Comparison of ENCODE assay signal across 18 mouse cellular contexts in the genomic region with DNA sequence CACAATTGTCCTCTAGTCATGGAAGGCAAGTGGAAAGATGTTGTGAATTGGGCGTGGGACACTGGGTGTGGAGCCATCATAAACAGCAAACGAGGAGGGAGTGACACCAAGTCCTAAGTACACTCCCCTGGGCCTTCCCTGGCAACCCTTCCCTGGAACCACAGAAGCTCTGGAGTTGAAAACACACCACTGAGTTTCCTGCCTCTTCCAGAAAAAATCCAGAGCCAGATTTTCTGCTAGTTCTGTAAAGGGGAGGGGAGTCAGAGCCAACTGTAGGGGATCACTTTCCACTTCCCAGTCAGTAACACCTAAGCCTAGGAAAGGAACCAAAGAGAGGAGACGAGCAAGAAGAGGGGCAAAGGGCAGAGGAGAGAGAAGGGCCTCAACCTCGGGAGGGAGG. TPM values are rescaled to one million over a fixed set of nuclear protein-coding genes. Genes with fewer than 3 reads are reported as not detected.
DNase-seq lines count a peak whose midpoint lies in the region; ATAC-seq and TF ChIP-seq lines count a peak whose summit lies in the region.
"Had no signal": no experiment of that assay in that cellular context is flagged by ENCODE, and none has a peak within 500 bp of the region (broad histone marks: within the 10 kb centered on the region; RNA-seq: fewer than 3 reads in every experiment).

No protein-coding gene starts in this region.

- no peak for ATAC-seq in embryonic facial prominence, embryonic 11.5 days (replicated peaks; ENCODE audit: insufficient number of reproducible peaks, low FRiP score, low TSS enrichment, low read depth)
- no peak for ATAC-seq in activated CD4-positive, CD25-positive, alpha-beta regulatory T cell, adult 4 months
- ATAC-seq: inflammation-experienced regulatory T-cells, adult 6 months; midbrain, embryonic 16.5 days; Patski had no signal

- intact Hi-C loops in heart, postnatal 14 days (cut with DNase I) = loop anchor here (5.0 kb wide), 1 partner anchor 105 kb away; no protein-coding TSS in a partner anchor

- no peaks in the 10 kb centered on the region for H3K36me3 ChIP-seq in embryonic facial prominence, embryonic 11.5 days (replicated peaks; ENCODE audit: control insufficient read depth, insufficient read depth, low read depth, low read length)
- no peaks in the 10 kb centered on the region for H3K36me3 ChIP-seq in embryonic facial prominence, embryonic 10.5 days (replicated peaks)
- H3K36me3 ChIP-seq: embryonic facial prominence, embryonic 12.5 days; forebrain, embryonic 12.5 days; hindbrain, embryonic 10.5 days; neural tube, embryonic 12.5 days had no signal

- DNase-seq in embryonic facial prominence, embryonic 11.5 days (ENCODE audit: low spot score) = peak; percentile 38
- DNase-seq in embryonic facial prominence, embryonic 10.5 days (ENCODE audit: low spot score) = no peak
- no peak for DNase-seq in layer of hippocampus, adult 2 months (ENCODE audit: low spot score in 2 of 2)
- DNase-seq in layer of hippocampus, adult 8-10 months (ENCODE audit: low spot score in 2 of 2) = no peak
- DNase-seq in brain, adult 2 months (ENCODE audit: low read depth, low spot score) = peak; percentile 45
- DNase-seq in heart, postnatal 14 days = peak; percentile 25 to 33
- no peak for DNase-seq in spleen, adult 18-20 months
- DNase-seq: cerebellum, adult 8-10 months; kidney, postnatal 25 days; retina, postnatal 1 day had no signal

- WGBS in embryonic facial prominence, embryonic 11.5 days = 21% methylated on average over 4 of the region's 4 CpGs
- 17% methylated on average over 4 of the region's 4 CpGs for WGBS in embryonic facial prominence, embryonic 10.5 days

- no peak overlapping the region for H3K27ac ChIP-seq in embryonic facial prominence, embryonic 11.5 days (replicated peaks; ENCODE audit: low read depth, low read length)
- no peak overlapping the region for H3K27ac ChIP-seq in embryonic facial prominence, embryonic 10.5 days (replicated peaks)
- peak overlapping the region; percentile 67 for H3K27ac ChIP-seq in layer of hippocampus, adult 2 months
- H3K27ac ChIP-seq: embryonic facial prominence, embryonic 12.5 days; forebrain, embryonic 12.5 days; hindbrain, embryonic 10.5 days; neural tube, embryonic 12.5 days had no signal

- no peak overlapping the region for H3K4me3 ChIP-seq in embryonic facial prominence, embryonic 11.5 days (ENCODE audit: low read depth, low read length)
- no peak overlapping the region for H3K4me3 ChIP-seq in embryonic facial prominence, embryonic 10.5 days
- no peak overlapping the region for H3K4me3 ChIP-seq in layer of hippocampus, adult 2 months
- H3K4me3 ChIP-seq: embryonic facial prominence, embryonic 12.5 days; forebrain, embryonic 12.5 days; hindbrain, embryonic 10.5 days; neural tube, embryonic 12.5 days had no signal

- no peaks in the 10 kb centered on the region for H3K4me1 ChIP-seq in embryonic facial prominence, embryonic 11.5 days (ENCODE audit: control insufficient read depth, insufficient read depth, low read length)
- H3K4me1 ChIP-seq in embryonic facial prominence, embryonic 10.5 days = peaks cover 12% of the 10 kb centered on the region
- H3K4me1 ChIP-seq: forebrain, embryonic 12.5 days; hindbrain, embryonic 10.5 days; neural tube, embryonic 12.5 days had no signal

- no peak overlapping the region for H3K4me2 ChIP-seq in embryonic facial prominence, embryonic 11.5 days (ENCODE audit: low read depth, low read length)
- H3K4me2 ChIP-seq: embryonic facial prominence, embryonic 12.5 days; forebrain, embryonic 12.5 days; neural tube, embryonic 12.5 days had no signal

- no peaks in the 10 kb centered on the region for H3K27me3 ChIP-seq in embryonic facial prominence, embryonic 11.5 days (ENCODE audit: control insufficient read depth, insufficient read depth, low read length)
- H3K27me3 ChIP-seq in embryonic facial prominence, embryonic 10.5 days (replicated peaks; ENCODE audit: low read depth, poor library complexity, severe bottlenecking) = no peaks in the 10 kb centered on the region
- H3K27me3 ChIP-seq: embryonic facial prominence, embryonic 12.5 days; forebrain, embryonic 12.5 days; neural tube, embryonic 12.5 days had no signal

- no peaks in the 10 kb centered on the region for H3K9me3 ChIP-seq in embryonic facial prominence, embryonic 11.5 days (replicated peaks; ENCODE audit: control insufficient read depth, low read length)
- H3K9me3 ChIP-seq in embryonic facial prominence, embryonic 10.5 days = no peaks in the 10 kb centered on the region
- H3K9me3 ChIP-seq: embryonic facial prominence, embryonic 12.5 days; neural tube, embryonic 12.5 days had no signal

- H3K9ac ChIP-seq in embryonic facial prominence, embryonic 11.5 days (replicated peaks; ENCODE audit: low read length) = no peak overlapping the region
- H3K9ac ChIP-seq: embryonic facial prominence, embryonic 12.5 days; forebrain, embryonic 12.5 days; neural tube, embryonic 12.5 days had no signal

- no peak for TF ChIP-seq CTCF in layer of hippocampus, adult 2 months (conservative IDR thresholded peaks at IDR 0.05)

RNA-seq across cellular contexts. Expression of gene Dnmbp, which starts 17.4 kb away (rescaled TPM):
- 15.7 and 17.3 TPM in 2 replicates for polyA plus RNA-seq in embryonic facial prominence, embryonic 11.5 days (2014; fragmentation: Nextera tagmentation; extraction: Ambion mirVana)
- 20.4 and 20.8 TPM in 2 replicates for polyA plus RNA-seq in embryonic facial prominence, embryonic 10.5 days (2016; fragmentation: Nextera tagmentation; extraction: Ambion mirVana)
- 1 to 10 TPM; 9.2 to 9.3 TPM for total RNA-seq in layer of hippocampus, adult 2 months (2021)
- total RNA-seq in layer of hippocampus, adult 8-10 months (2022) = 10 to 100 TPM; 10.8 to 13.3 (median 11.7) TPM
- 1 to 10 TPM; 8.3 to 9.9 TPM for total RNA-seq in heart, postnatal 14 days (2021)
- 1 to 10 TPM; 3.5 to 7.0 TPM for polyA plus RNA-seq in activated CD4-positive, CD25-positive, alpha-beta regulatory T cell, adult 4 months (2017; shearing (Covaris generic))

RNA-seq across cellular contexts. Expression of gene Cpn1, which starts 29.0 kb away (rescaled TPM):
- polyA plus RNA-seq in embryonic facial prominence, embryonic 11.5 days (2014; fragmentation: Nextera tagmentation; extraction: Ambion mirVana) = not detected in 2 replicates
- 0.07 and 0.13 TPM in 2 replicates for polyA plus RNA-seq in embryonic facial prominence, embryonic 10.5 days (2016; fragmentation: Nextera tagmentation; extraction: Ambion mirVana)
- total RNA-seq in layer of hippocampus, adult 2 months (2021) = under 1 TPM in 1 of 2 experiments, not detected in 1; 0.36 TPM
- total RNA-seq in layer of hippocampus, adult 8-10 months (2022) = under 1 TPM in 3 of 4 experiments, not detected in 1; 0.27 to 0.37 (median 0.34) TPM
- total RNA-seq in heart, postnatal 14 days (2021) = under 1 TPM in 1 of 2 experiments, not detected in 1; 0.12 TPM
- under 1 TPM in 1 of 2 experiments, not detected in 1; 0.15 TPM for polyA plus RNA-seq in activated CD4-positive, CD25-positive, alpha-beta regulatory T cell, adult 4 months (2017; shearing (Covaris generic))
- polyA plus RNA-seq: embryonic facial prominence, embryonic 12.5 days; inflammation-experienced regulatory T-cells, adult 6 months had no signal

Comparison
In these comparisons a context has a peak if more than half of its experiments do, and no peak if none do; other contexts are left out.
1. DNase-seq: peak in embryonic facial prominence, embryonic 11.5 days (single experiment), brain, adult 2 months (single experiment) and heart, postnatal 14 days (2 of 2); none in embryonic facial prominence, embryonic 10.5 days (single experiment), layer of hippocampus, adult 2 months (0 of 2), layer of hippocampus, adult 8-10 months (0 of 2) and spleen, adult 18-20 months (0 of 2).